Mouse (Mus musculus) stomach, postnatal 0 days (tissue): ENCODE measurements around the gene Plaa.

ENCODE experiments used
- CTCF ChIP-seq: IDR thresholded peaks from 2 replicates; pipeline ENCODE4 v1.5.1; 2016; ENCODE audit warnings: antibody characterized with exemption, low read depth, mild to moderate bottlenecking, moderate library complexity
- EP300 ChIP-seq: optimal IDR thresholded peaks from 2 replicates; pipeline ENCODE3; 2016; ENCODE audit warnings: antibody characterized with exemption

- no peak for TF ChIP-seq CTCF
- TF ChIP-seq EP300 = no peak
These were observed 42.7 kb downstream of the Plaa start for GRCm38 (mm10) chr4:94560316-94560715.
